ENCODE assay signal across 33 mouse cellular contexts in the genomic region with DNA sequence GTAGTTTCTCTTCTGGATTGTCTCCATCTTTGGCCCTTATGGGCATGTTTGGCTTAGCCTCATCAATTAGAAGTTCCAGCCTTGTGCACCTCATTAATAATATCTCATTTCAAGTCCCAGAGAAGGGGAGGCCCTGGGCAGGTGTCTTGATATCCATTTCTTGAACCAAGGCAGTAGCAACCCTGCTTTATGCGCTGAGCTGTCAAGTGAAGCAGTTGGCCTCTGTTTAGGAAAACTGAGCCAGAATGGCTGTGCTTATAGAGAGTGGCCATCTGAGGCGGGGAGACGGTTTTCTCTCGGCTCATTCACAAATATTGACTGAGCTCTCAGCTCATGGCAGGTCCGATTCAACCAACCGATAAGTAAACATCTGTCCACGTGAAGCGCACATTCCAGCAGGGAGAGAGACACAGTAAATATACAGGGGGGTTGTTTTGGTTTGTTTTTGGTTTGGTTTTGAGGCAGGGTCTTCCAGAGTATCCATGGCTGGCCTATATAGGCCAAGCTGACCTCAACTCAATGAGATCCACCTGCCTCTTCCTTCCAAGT.
DNase-seq lines count a peak whose midpoint lies in the region; ATAC-seq and TF ChIP-seq lines count a peak whose summit lies in the region.
"Had no signal": no experiment of that assay in that cellular context is flagged by ENCODE, and none has a peak within 500 bp of the region (broad histone marks: within the 10 kb centered on the region; RNA-seq: fewer than 3 reads in every experiment).

No protein-coding gene starts in this region.

- no peak for DNase-seq in hindbrain, embryonic 11.5 days (ENCODE audit: low spot score)
- DNase-seq in liver, result peak; percentile 19
- DNase-seq in liver, embryonic 11.5 days (ENCODE audit: low spot score), result no peak
- DNase-seq in spleen, postnatal 4 days (ENCODE audit: low spot score in 2 of 2), result no peak
- DNase-seq in stomach, postnatal 0 days (ENCODE audit: low spot score), result no peak
- DNase-seq: adrenal gland, postnatal 14 days; cerebellum, adult 11 months; cerebellum, adult 9-11 months; embryo, embryonic 11 days; gastrocnemius, adult 2 months; gastrocnemius, postnatal 36 days; heart, postnatal 14 days; kidney, adult 8-10 months; kidney, postnatal 4 days; retina, postnatal 1 day; right cerebral cortex, postnatal 14 days; thymus, adult 18-20 months; thymus, postnatal 36 days had no signal

- TF ChIP-seq CTCF in stomach, postnatal 0 days (IDR thresholded peaks at IDR 0.05; ENCODE audit: low read depth), result no peak

- H3K4me2 ChIP-seq in hindbrain, embryonic 16.5 days (ENCODE audit: low read length), result no peak overlapping the region
- H3K4me2 ChIP-seq in hindbrain, embryonic 11.5 days (replicated peaks; ENCODE audit: low read depth, low read length), result no peak overlapping the region
- peak overlapping the region; percentile 12; the same call in 1 of the 2 replicates for H3K4me2 ChIP-seq in liver, embryonic 11.5 days
- no peak overlapping the region for H3K4me2 ChIP-seq in liver, embryonic 16.5 days (ENCODE audit: low read depth, low read length)
- H3K4me2 ChIP-seq in stomach, postnatal 0 days (replicated peaks; ENCODE audit: low read depth), result no peak overlapping the region
- H3K4me2 ChIP-seq: embryonic facial prominence, embryonic 13.5 days; forebrain, embryonic 15.5 days; hindbrain, embryonic 12.5 days; intestine, embryonic 15.5 days; limb, embryonic 13.5 days; lung, embryonic 15.5 days; midbrain, embryonic 13.5 days; neural tube, embryonic 15.5 days; stomach, embryonic 15.5 days had no signal

- H3K4me3 ChIP-seq in hindbrain, embryonic 16.5 days (ENCODE audit: low read length), result no peak overlapping the region
- no peak overlapping the region for H3K4me3 ChIP-seq in hindbrain, embryonic 11.5 days (ENCODE audit: low read depth, low read length)
- no peak overlapping the region for H3K4me3 ChIP-seq in liver, embryonic 11.5 days (ENCODE audit: low read depth, low read length)
- no peak overlapping the region for H3K4me3 ChIP-seq in liver, embryonic 16.5 days (ENCODE audit: low read depth, low read length)
- no peak overlapping the region for H3K4me3 ChIP-seq in stomach, postnatal 0 days (ENCODE audit: low read depth, low read length)
- H3K4me3 ChIP-seq: embryonic facial prominence, embryonic 13.5 days; forebrain, embryonic 10.5 days; forebrain, embryonic 15.5 days; gastrocnemius, adult 2 months; hindbrain, embryonic 12.5 days; intestine, embryonic 15.5 days; limb, embryonic 13.5 days; lung, embryonic 15.5 days; midbrain, embryonic 13.5 days; neural tube, embryonic 15.5 days; stomach, embryonic 15.5 days had no signal

- TF ChIP-seq EP300 in stomach, postnatal 0 days (optimal IDR thresholded peaks at IDR 0.05), result no peak

- ATAC-seq in hindbrain, embryonic 16.5 days, result peak; percentile 45; the same call in 1 of the 2 replicates
- no peak for ATAC-seq in hindbrain, embryonic 11.5 days (ENCODE audit: low FRiP score)
- peak; percentile 37; the same call in 1 of the 2 replicates for ATAC-seq in liver, embryonic 11.5 days (replicated peaks; ENCODE audit: low FRiP score)
- ATAC-seq in liver, embryonic 16.5 days (ENCODE audit: low read depth), result peak; percentile 84
- ATAC-seq in stomach, postnatal 0 days (ENCODE audit: low FRiP score, low TSS enrichment), result no peak
- ATAC-seq: CD4-positive, CD25-positive, alpha-beta regulatory T cell, adult 4 months; forebrain, embryonic 15.5 days; intestine, embryonic 15.5 days; midbrain, embryonic 13.5 days had no signal

- no peaks in the 10 kb centered on the region for H3K36me3 ChIP-seq in hindbrain, embryonic 16.5 days (ENCODE audit: control insufficient read depth, insufficient read depth, low read length)
- no peaks in the 10 kb centered on the region for H3K36me3 ChIP-seq in hindbrain, embryonic 11.5 days (ENCODE audit: control insufficient read depth, insufficient read depth, low read length)
- H3K36me3 ChIP-seq in liver, embryonic 11.5 days (ENCODE audit: control insufficient read depth, insufficient read depth, low read length), result no peaks in the 10 kb centered on the region
- no peaks in the 10 kb centered on the region for H3K36me3 ChIP-seq in liver, embryonic 16.5 days (ENCODE audit: control insufficient read depth, insufficient read depth)
- H3K36me3 ChIP-seq in stomach, postnatal 0 days (ENCODE audit: control insufficient read depth, insufficient read depth, low read length), result no peaks in the 10 kb centered on the region
- H3K36me3 ChIP-seq: embryonic facial prominence, embryonic 13.5 days; forebrain, embryonic 10.5 days; forebrain, embryonic 15.5 days; hindbrain, embryonic 12.5 days; intestine, embryonic 15.5 days; limb, embryonic 13.5 days; lung, embryonic 15.5 days; midbrain, embryonic 13.5 days; neural tube, embryonic 15.5 days; stomach, embryonic 15.5 days had no signal

- H3K4me1 ChIP-seq in hindbrain, embryonic 16.5 days (ENCODE audit: control insufficient read depth, insufficient read depth, low read depth, low read length), result no peaks in the 10 kb centered on the region
- H3K4me1 ChIP-seq in hindbrain, embryonic 11.5 days (replicated peaks; ENCODE audit: control insufficient read depth, insufficient read depth, low read length), result no peaks in the 10 kb centered on the region
- H3K4me1 ChIP-seq in liver, embryonic 11.5 days (replicated peaks; ENCODE audit: control insufficient read depth, insufficient read depth, low read length), result no peaks in the 10 kb centered on the region
- no peaks in the 10 kb centered on the region for H3K4me1 ChIP-seq in liver, embryonic 16.5 days (ENCODE audit: control insufficient read depth, low read depth, low read length)
- no peaks in the 10 kb centered on the region for H3K4me1 ChIP-seq in stomach, postnatal 0 days (replicated peaks; ENCODE audit: control insufficient read depth, insufficient read depth)
- H3K4me1 ChIP-seq: embryonic facial prominence, embryonic 13.5 days; forebrain, embryonic 15.5 days; hindbrain, embryonic 12.5 days; intestine, embryonic 15.5 days; limb, embryonic 13.5 days; lung, embryonic 15.5 days; midbrain, embryonic 13.5 days; neural tube, embryonic 15.5 days; stomach, embryonic 15.5 days had no signal

- H3K27me3 ChIP-seq in hindbrain, embryonic 16.5 days (replicated peaks; ENCODE audit: control insufficient read depth, insufficient read depth, low read length), result no peaks in the 10 kb centered on the region
- H3K27me3 ChIP-seq in hindbrain, embryonic 11.5 days (ENCODE audit: control insufficient read depth, insufficient read depth, low read length), result no peaks in the 10 kb centered on the region
- no peaks in the 10 kb centered on the region for H3K27me3 ChIP-seq in liver, embryonic 11.5 days (replicated peaks; ENCODE audit: control insufficient read depth, insufficient read depth, low read length)
- no peaks in the 10 kb centered on the region for H3K27me3 ChIP-seq in liver, embryonic 16.5 days (ENCODE audit: control insufficient read depth, insufficient read depth, low read depth, low read length)
- H3K27me3 ChIP-seq in stomach, postnatal 0 days (ENCODE audit: control insufficient read depth, insufficient read depth, low read length), result no peaks in the 10 kb centered on the region
- H3K27me3 ChIP-seq: embryonic facial prominence, embryonic 13.5 days; forebrain, embryonic 15.5 days; hindbrain, embryonic 12.5 days; intestine, embryonic 15.5 days; limb, embryonic 13.5 days; lung, embryonic 15.5 days; midbrain, embryonic 13.5 days; neural tube, embryonic 15.5 days; stomach, embryonic 15.5 days had no signal

- WGBS in hindbrain, embryonic 16.5 days, result 73% methylated on average over 8 of the region's 8 CpGs
- 83% methylated on average over 8 of the region's 8 CpGs for WGBS in hindbrain, embryonic 11.5 days
- 79% methylated on average over 8 of the region's 8 CpGs for WGBS in liver, embryonic 11.5 days
- 64% methylated on average over 8 of the region's 8 CpGs for WGBS in liver, embryonic 16.5 days (ENCODE audit: insufficient replicate concordance)
- 51% methylated on average over 8 of the region's 8 CpGs for WGBS in stomach, postnatal 0 days

- no peaks in the 10 kb centered on the region for H3K9me3 ChIP-seq in hindbrain, embryonic 16.5 days (ENCODE audit: control insufficient read depth, low read length)
- H3K9me3 ChIP-seq in hindbrain, embryonic 11.5 days (ENCODE audit: control insufficient read depth, low read length), result no peaks in the 10 kb centered on the region
- no peaks in the 10 kb centered on the region for H3K9me3 ChIP-seq in liver, embryonic 11.5 days (ENCODE audit: control insufficient read depth, low read length)
- no peaks in the 10 kb centered on the region for H3K9me3 ChIP-seq in liver, embryonic 16.5 days (replicated peaks; ENCODE audit: control insufficient read depth, low read length)
- no peaks in the 10 kb centered on the region for H3K9me3 ChIP-seq in stomach, postnatal 0 days (ENCODE audit: control insufficient read depth, low read length)
- H3K9me3 ChIP-seq: embryonic facial prominence, embryonic 13.5 days; forebrain, embryonic 10.5 days; forebrain, embryonic 15.5 days; hindbrain, embryonic 12.5 days; intestine, embryonic 15.5 days; limb, embryonic 13.5 days; lung, embryonic 15.5 days; midbrain, embryonic 13.5 days; neural tube, embryonic 15.5 days; stomach, embryonic 15.5 days had no signal

- no peak overlapping the region for H3K9ac ChIP-seq in hindbrain, embryonic 16.5 days (ENCODE audit: low read depth, low read length)
- no peak overlapping the region for H3K9ac ChIP-seq in hindbrain, embryonic 11.5 days (ENCODE audit: low read depth, low read length)
- no peak overlapping the region for H3K9ac ChIP-seq in liver, embryonic 11.5 days (ENCODE audit: low read depth, low read length)
- no peak overlapping the region for H3K9ac ChIP-seq in liver, embryonic 16.5 days (ENCODE audit: low read depth, low read length)
- H3K9ac ChIP-seq in stomach, postnatal 0 days (ENCODE audit: low read length), result no peak overlapping the region
- H3K9ac ChIP-seq: embryonic facial prominence, embryonic 13.5 days; forebrain, embryonic 15.5 days; hindbrain, embryonic 12.5 days; intestine, embryonic 15.5 days; limb, embryonic 13.5 days; lung, embryonic 15.5 days; midbrain, embryonic 13.5 days; neural tube, embryonic 15.5 days; stomach, embryonic 15.5 days had no signal

- H3K27ac ChIP-seq in hindbrain, embryonic 16.5 days (ENCODE audit: low read depth, low read length), result no peak overlapping the region
- H3K27ac ChIP-seq in hindbrain, embryonic 11.5 days (ENCODE audit: low read depth, low read length), result no peak overlapping the region
- H3K27ac ChIP-seq in liver, embryonic 11.5 days (ENCODE audit: low read depth, low read length), result 0 out of 2 replicates have a peak overlapping the region, but pooled peaks have one; percentile 19
- peak overlapping the region; percentile 71 for H3K27ac ChIP-seq in liver, embryonic 16.5 days (ENCODE audit: low read length)
- no peak overlapping the region for H3K27ac ChIP-seq in stomach, postnatal 0 days (replicated peaks)
- H3K27ac ChIP-seq: embryonic facial prominence, embryonic 13.5 days; forebrain, embryonic 10.5 days; forebrain, embryonic 15.5 days; gastrocnemius, adult 2 months; hindbrain, embryonic 12.5 days; intestine, embryonic 15.5 days; kidney, postnatal 0 days; limb, embryonic 13.5 days; lung, embryonic 15.5 days; macrophage; midbrain, embryonic 13.5 days; neural tube, embryonic 15.5 days; stomach, embryonic 15.5 days had no signal

Comparison
In these comparisons a context has a peak if more than half of its experiments do, and no peak if none do; other contexts are left out.
1. ATAC-seq: peak in hindbrain, embryonic 16.5 days (single experiment), liver, embryonic 11.5 days (single experiment) and liver, embryonic 16.5 days (single experiment); none in hindbrain, embryonic 11.5 days (single experiment) and stomach, postnatal 0 days (single experiment).
2. H3K27ac ChIP-seq: peak in liver, embryonic 11.5 days (single experiment) and liver, embryonic 16.5 days (single experiment); none in hindbrain, embryonic 16.5 days (single experiment), hindbrain, embryonic 11.5 days (single experiment) and stomach, postnatal 0 days (single experiment).